Mouse (Mus musculus): Measurements from ENCODE around the gene Tm9sf4. TPM values are rescaled to one million over a fixed set of nuclear protein-coding genes. Genes with fewer than 3 reads are reported as not detected.

Gene Tm9sf4
- total RNA-seq, 2 experiments from 2014 or later, result 48.6 to 52.9 TPM

DNA sequence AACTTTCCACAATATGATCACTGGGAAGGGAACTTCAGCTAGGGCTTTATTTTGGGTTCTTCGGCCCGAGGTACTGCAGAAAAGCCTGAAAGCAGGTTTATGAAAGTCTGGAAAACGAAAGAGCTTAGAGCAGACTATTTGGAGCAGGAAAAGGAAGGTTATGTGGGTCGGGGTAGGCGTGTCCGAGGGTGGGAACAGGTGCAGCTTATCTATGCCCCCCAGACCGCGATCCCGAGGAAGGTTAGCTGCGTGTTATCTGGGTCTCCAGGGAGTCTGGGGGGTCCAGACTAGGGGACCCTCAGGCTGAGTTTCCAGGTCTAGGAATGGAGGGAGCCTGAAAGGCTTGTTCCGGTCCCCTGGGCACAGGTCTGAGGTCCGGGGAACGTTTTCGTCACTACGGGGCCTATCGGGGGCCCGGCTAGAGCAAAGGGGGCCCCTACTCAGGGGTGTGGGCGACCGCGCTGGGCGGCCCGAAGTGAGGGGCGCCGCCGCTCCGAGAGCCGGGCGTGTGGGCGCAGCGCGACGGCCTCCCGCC, 79.7 kb downstream of the Tm9sf4 start:
- no peak for DNase-seq
- intact Hi-C loops (cut with DNase I), result loop anchor here (2.0 to 5.0 kb wide), 4 partner anchors 80 to 207 kb away; partner anchors contain the start of gene Tm9sf4

- peak; percentile 90 for DNase-seq
- intact Hi-C loops (cut with DNase I), result loop anchor here (2.0 to 5.0 kb wide), 4 partner anchors 81 to 206 kb away; partner anchors contain the start of gene Tm9sf4
Observed at GRCm38 (mm10) chr2:153241250-153242014, 80.3 kb downstream of the Tm9sf4 start, which contains the start of the genes Plagl2 and Pofut1. Plagl2 (minus strand) TSS chr2:153241426. Pofut1 (plus strand) TSS chr2:153241533.

DNA sequence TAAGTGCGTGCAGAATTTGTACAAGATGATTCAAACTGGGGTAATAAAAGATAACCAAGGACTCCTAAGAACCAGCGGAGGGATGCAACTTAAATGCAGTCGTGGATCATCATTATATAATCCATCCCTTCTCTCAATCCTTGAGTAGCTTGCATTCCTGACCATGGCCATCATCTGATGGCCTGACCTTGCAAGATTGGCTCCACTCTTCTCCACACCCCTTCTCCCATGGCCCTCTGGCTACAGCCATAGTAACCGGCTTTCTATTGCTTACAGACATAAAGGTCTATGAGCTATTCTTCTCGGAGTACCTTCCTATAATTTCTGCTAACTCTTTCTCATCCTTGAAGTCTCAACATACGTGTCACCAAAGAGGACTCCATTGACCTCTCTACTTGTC, 81.1 kb downstream of the Tm9sf4 start:
- no peak for DNase-seq
- intact Hi-C loops (cut with DNase I), result loop anchor here (5.0 kb wide), 3 partner anchors 95 to 205 kb away; no protein-coding TSS in a partner anchor

DNA sequence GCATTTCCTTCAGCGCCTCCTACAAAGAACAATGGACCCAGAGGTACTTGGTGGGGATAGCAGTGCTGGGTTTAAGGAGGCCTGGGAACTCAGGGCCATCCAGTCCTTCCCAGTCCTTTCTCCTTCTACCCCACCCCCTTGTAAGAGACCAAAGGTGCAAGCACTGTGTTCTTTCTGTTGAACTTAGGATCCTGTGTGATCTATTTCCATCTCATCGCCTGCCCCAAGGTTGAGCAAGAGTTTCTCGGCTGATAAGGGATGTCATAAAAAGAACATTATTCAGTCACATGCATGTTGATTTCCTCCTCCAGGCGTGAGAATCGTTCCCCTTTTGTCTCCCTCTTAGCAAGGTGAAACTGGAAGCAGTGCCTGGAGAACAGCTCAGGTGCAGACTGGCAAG, 88.6 kb downstream of the Tm9sf4 start:
- intact Hi-C loops (cut with DNase I), result no loop called here
- DNase-seq, result no peak

DNA sequence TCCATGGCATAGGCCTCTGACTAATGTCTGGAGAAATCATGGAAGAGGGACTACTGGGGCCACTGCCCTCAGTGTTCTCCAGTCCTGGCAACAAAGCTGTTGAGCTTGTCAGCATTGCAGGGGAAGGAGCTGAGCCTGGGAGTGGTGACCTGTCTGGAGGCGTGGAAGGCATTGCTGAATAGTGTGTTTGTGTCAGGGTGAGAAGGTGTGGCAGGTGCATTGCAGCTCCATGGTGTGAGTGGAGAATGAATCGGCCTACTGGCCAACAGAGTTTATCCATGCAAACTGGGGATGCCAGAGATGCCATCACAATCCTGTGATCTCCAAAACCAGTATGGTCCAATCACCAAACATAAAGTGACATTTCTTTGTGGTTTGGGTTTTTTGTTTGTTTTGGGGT, 95.5 kb downstream of the Tm9sf4 start:
- intact Hi-C loops (cut with DNase I), result no loop called here
- no peak for DNase-seq

DNA sequence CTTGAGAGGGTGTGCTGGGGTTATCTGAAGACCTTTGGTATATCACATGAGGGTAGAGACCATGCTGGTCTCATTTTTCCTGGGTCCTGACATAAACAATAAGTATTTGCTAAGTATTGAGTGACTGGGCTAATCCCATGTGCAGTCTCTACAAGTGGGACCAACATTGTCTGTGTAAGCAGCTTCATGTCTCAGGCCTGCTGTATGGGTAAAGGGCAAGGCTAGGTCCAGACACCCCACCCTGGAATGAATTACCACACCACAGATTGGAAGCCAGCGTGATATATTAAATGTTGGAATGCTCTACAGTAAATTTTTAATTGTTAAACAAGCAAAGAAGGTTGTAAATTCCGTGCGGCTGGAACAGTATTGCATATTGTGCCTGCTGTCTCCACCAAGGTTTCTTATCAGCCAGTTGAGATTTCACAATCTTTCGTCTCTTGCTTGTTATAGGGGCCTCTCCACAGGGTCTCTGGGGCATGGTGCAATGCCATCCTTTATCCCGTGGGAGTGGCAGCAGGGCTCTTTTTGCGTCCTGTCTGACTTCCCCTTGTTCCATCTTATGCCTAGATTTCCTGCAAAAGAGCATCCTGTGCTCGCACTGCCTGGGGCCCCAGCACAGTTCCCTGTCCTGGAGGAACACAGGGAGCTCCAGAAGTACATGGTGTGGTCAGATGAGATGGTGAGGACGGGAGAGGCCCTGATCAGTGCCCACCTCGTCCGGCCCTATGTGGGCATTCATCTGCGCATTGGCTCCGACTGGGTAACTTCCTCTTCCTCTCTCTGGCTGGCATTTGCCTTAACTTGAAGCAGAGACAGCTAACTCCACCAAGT, 98.1 kb downstream of the Tm9sf4 start:
- peak in 1 of 2 experiments; percentile 6 for DNase-seq

More for the DNA sequence above, 98.1 kb downstream of the Tm9sf4 start:
- intact Hi-C loops (cut with DNase I), result no loop called here

Other genes starting within 250 kb of the Tm9sf4 start
- under 1 TPM in 1 of 2 experiments, not detected in 1; 0.22 TPM for gene Mylk2, start 250.0 kb upstream of the Tm9sf4 start, total RNA-seq (2021)
- gene Foxs1, start 228.1 kb upstream of the Tm9sf4 start, total RNA-seq (2021), result 1 to 10 TPM; 2.8 to 3.6 TPM
- gene Dusp15, start 209.6 kb upstream of the Tm9sf4 start, total RNA-seq (2021), result not detected
- not detected for gene Ttll9, start 198.8 kb upstream of the Tm9sf4 start, total RNA-seq (2021)
- gene Pdrg1, start 145.9 kb upstream of the Tm9sf4 start, total RNA-seq (2021), result 100 to 1,000 TPM; 120 to 130 TPM
- gene Xkr7, start 129.5 kb upstream of the Tm9sf4 start, total RNA-seq (2021), result not detected
- 10 to 100 TPM; 16.0 to 23.1 TPM for gene Ccm2l, start 95.3 kb upstream of the Tm9sf4 start, total RNA-seq (2021)
- gene Hck, start 52.8 kb upstream of the Tm9sf4 start, total RNA-seq (2021), result 1 to 10 TPM; 1.7 to 1.9 TPM
- gene Tspyl3, start 64.1 kb downstream of the Tm9sf4 start, total RNA-seq (2021), result 1 to 10 TPM; 1.0 to 1.6 TPM
- 1 to 10 TPM; 4.0 to 4.2 TPM for gene Plagl2, start 80.1 kb downstream of the Tm9sf4 start, total RNA-seq (2021)
- 10 to 100 TPM; 13.7 to 14.6 TPM for gene Pofut1, start 80.2 kb downstream of the Tm9sf4 start, total RNA-seq (2021)
- 1 to 10 TPM; 7.3 to 8.9 TPM for gene Kif3b, start 130.1 kb downstream of the Tm9sf4 start, total RNA-seq (2021)
- 10 to 100 TPM; 23.5 to 23.8 TPM for gene Asxl1, start 184.5 kb downstream of the Tm9sf4 start, total RNA-seq (2021)